In the genomic region with DNA sequence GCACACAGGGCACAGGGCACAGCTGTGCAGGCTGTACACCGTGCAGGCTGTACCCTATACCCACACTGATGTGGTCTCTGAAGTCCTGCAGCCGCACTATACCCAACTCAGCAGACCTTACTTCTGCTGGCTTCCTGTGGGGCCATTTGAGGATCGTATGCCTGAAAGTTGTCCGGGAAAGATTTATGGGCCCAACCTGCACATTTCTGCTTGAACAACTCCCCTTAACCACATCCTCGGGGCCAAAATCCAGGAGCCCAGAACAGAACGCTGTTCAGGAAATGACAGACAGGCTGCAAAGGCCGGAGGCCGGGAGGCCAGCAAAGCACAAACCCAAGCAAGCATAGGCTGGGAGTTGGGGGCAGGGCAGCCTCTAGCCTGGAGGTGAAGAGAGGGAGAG, we compare ENCODE assay signal across 11 mouse cellular contexts. TPM values are rescaled to one million over a fixed set of nuclear protein-coding genes. Genes with fewer than 3 reads are reported as not detected.
DNase-seq lines count a peak whose midpoint lies in the region; ATAC-seq and TF ChIP-seq lines count a peak whose summit lies in the region.
"Had no signal": no experiment of that assay in that cellular context is flagged by ENCODE, and none has a peak within 500 bp of the region (broad histone marks: within the 10 kb centered on the region; RNA-seq: fewer than 3 reads in every experiment).

No protein-coding gene starts in this region.

- H3K9ac ChIP-seq in hindbrain, embryonic 11.5 days (ENCODE audit: low read depth, low read length) = no peak overlapping the region
- H3K9ac ChIP-seq in hindbrain, postnatal 0 days (replicated peaks; ENCODE audit: low read length) = no peak overlapping the region
- H3K9ac ChIP-seq in embryonic facial prominence, embryonic 13.5 days = 0 out of 2 replicates have a peak overlapping the region, but pooled peaks have one; percentile 11
- no peak overlapping the region for H3K9ac ChIP-seq in kidney, embryonic 16.5 days (replicated peaks; ENCODE audit: low read length)
- H3K9ac ChIP-seq in midbrain, embryonic 15.5 days = no peak overlapping the region

- H3K36me3 ChIP-seq in hindbrain, embryonic 11.5 days (ENCODE audit: control insufficient read depth, insufficient read depth, low read length) = no peaks in the 10 kb centered on the region
- no peaks in the 10 kb centered on the region for H3K36me3 ChIP-seq in hindbrain, postnatal 0 days (ENCODE audit: insufficient read depth, low read length)
- H3K36me3 ChIP-seq in embryonic facial prominence, embryonic 13.5 days = no peaks in the 10 kb centered on the region
- H3K36me3 ChIP-seq in kidney, embryonic 16.5 days (ENCODE audit: insufficient read depth, low read length) = no peaks in the 10 kb centered on the region
- no peaks in the 10 kb centered on the region for H3K36me3 ChIP-seq in midbrain, embryonic 15.5 days (replicated peaks)

- no peak for ATAC-seq in hindbrain, embryonic 11.5 days (ENCODE audit: low FRiP score)
- ATAC-seq in hindbrain, postnatal 0 days = no peak
- no peak for ATAC-seq in embryonic facial prominence, embryonic 13.5 days (ENCODE audit: insufficient number of reproducible peaks, insufficient read depth, low FRiP score, low TSS enrichment, low read depth)
- ATAC-seq in kidney, embryonic 16.5 days (ENCODE audit: low FRiP score, low TSS enrichment) = peak; percentile 89
- ATAC-seq in midbrain, embryonic 15.5 days (replicated peaks) = no peak

- H3K27ac ChIP-seq in hindbrain, embryonic 11.5 days (ENCODE audit: low read depth, low read length) = peak overlapping the region; percentile 86
- no peak overlapping the region for H3K27ac ChIP-seq in hindbrain, postnatal 0 days
- H3K27ac ChIP-seq in embryonic facial prominence, embryonic 13.5 days = no peak overlapping the region
- H3K27ac ChIP-seq in kidney, embryonic 16.5 days (ENCODE audit: low read length) = no peak overlapping the region
- peak overlapping the region; percentile 68 for H3K27ac ChIP-seq in midbrain, embryonic 15.5 days

- 38% methylated on average over 8 of the region's 8 CpGs for WGBS in hindbrain, embryonic 11.5 days
- 50% methylated on average over 8 of the region's 8 CpGs for WGBS in hindbrain, postnatal 0 days
- WGBS in embryonic facial prominence, embryonic 13.5 days = 29% methylated on average over 8 of the region's 8 CpGs
- WGBS in kidney, embryonic 16.5 days = 9% methylated on average over 8 of the region's 8 CpGs
- WGBS in midbrain, embryonic 15.5 days = 48% methylated on average over 8 of the region's 8 CpGs

- peaks cover 25% of the 10 kb centered on the region for H3K4me1 ChIP-seq in hindbrain, embryonic 11.5 days (replicated peaks; ENCODE audit: control insufficient read depth, insufficient read depth, low read length)
- peaks cover 17% of the 10 kb centered on the region; the same call in 1 of the 2 replicates for H3K4me1 ChIP-seq in hindbrain, postnatal 0 days (ENCODE audit: insufficient read depth, low read length)
- H3K4me1 ChIP-seq in embryonic facial prominence, embryonic 13.5 days = peaks cover 47% of the 10 kb centered on the region
- peaks cover 27% of the 10 kb centered on the region for H3K4me1 ChIP-seq in kidney, embryonic 16.5 days (ENCODE audit: insufficient read depth, low read length)
- H3K4me1 ChIP-seq in midbrain, embryonic 15.5 days = peaks cover 55% of the 10 kb centered on the region

- peak; percentile 41 for DNase-seq in hindbrain, embryonic 11.5 days (ENCODE audit: low spot score)
- no peak for DNase-seq in hindbrain, postnatal 0 days (ENCODE audit: low spot score)
- no peak for DNase-seq in adipocyte (ENCODE audit: low spot score)
- DNase-seq in layer of hippocampus, adult 11-12 months (ENCODE audit: low spot score) = no peak
- no peak for DNase-seq in right cerebral cortex, adult 2 months (ENCODE audit: low spot score in 2 of 2)
- DNase-seq: cerebellum, postnatal 36 days; lung, adult 18-20 months; right cerebral cortex, postnatal 14 days had no signal

- no peak overlapping the region; the same call in 1 of the 2 replicates for H3K4me2 ChIP-seq in hindbrain, embryonic 11.5 days (replicated peaks; ENCODE audit: low read depth, low read length)
- H3K4me2 ChIP-seq in hindbrain, postnatal 0 days (ENCODE audit: low read depth, low read length) = no peak overlapping the region
- no peak overlapping the region for H3K4me2 ChIP-seq in embryonic facial prominence, embryonic 13.5 days
- H3K4me2 ChIP-seq in kidney, embryonic 16.5 days (replicated peaks; ENCODE audit: low read depth, low read length) = no peak overlapping the region
- no peak overlapping the region for H3K4me2 ChIP-seq in midbrain, embryonic 15.5 days

- no peaks in the 10 kb centered on the region for H3K9me3 ChIP-seq in hindbrain, embryonic 11.5 days (ENCODE audit: control insufficient read depth, low read length)
- no peaks in the 10 kb centered on the region for H3K9me3 ChIP-seq in hindbrain, postnatal 0 days (ENCODE audit: low read length)
- H3K9me3 ChIP-seq in embryonic facial prominence, embryonic 13.5 days = no peaks in the 10 kb centered on the region
- peaks cover 8% of the 10 kb centered on the region; the same call in 1 of the 2 replicates for H3K9me3 ChIP-seq in kidney, embryonic 16.5 days (ENCODE audit: low read length)
- no peaks in the 10 kb centered on the region for H3K9me3 ChIP-seq in midbrain, embryonic 15.5 days

- no peak overlapping the region for H3K4me3 ChIP-seq in hindbrain, embryonic 11.5 days (ENCODE audit: low read depth, low read length)
- H3K4me3 ChIP-seq in hindbrain, postnatal 0 days (ENCODE audit: low read length) = no peak overlapping the region
- no peak overlapping the region for H3K4me3 ChIP-seq in embryonic facial prominence, embryonic 13.5 days
- no peak overlapping the region for H3K4me3 ChIP-seq in kidney, embryonic 16.5 days (ENCODE audit: low read length)
- no peak overlapping the region for H3K4me3 ChIP-seq in midbrain, embryonic 15.5 days

- TF ChIP-seq CTCF in hindbrain, postnatal 0 days (IDR thresholded peaks at IDR 0.05; ENCODE audit: low read depth) = no peak

- H3K27me3 ChIP-seq in hindbrain, embryonic 11.5 days (ENCODE audit: control insufficient read depth, insufficient read depth, low read length) = no peaks in the 10 kb centered on the region
- no peaks in the 10 kb centered on the region for H3K27me3 ChIP-seq in hindbrain, postnatal 0 days (ENCODE audit: insufficient read depth, low read length)
- H3K27me3 ChIP-seq in embryonic facial prominence, embryonic 13.5 days = peaks cover 18% of the 10 kb centered on the region
- no peaks in the 10 kb centered on the region for H3K27me3 ChIP-seq in kidney, embryonic 16.5 days (ENCODE audit: insufficient read depth, low read length)
- H3K27me3 ChIP-seq in midbrain, embryonic 15.5 days (replicated peaks) = no peaks in the 10 kb centered on the region

RNA-seq across cellular contexts. Expression of gene Rplp1, which starts 41.0 kb away (rescaled TPM):
- 1,024 and 1,073 TPM in 2 replicates for polyA plus RNA-seq in hindbrain, embryonic 11.5 days (2014; fragmentation: Nextera tagmentation; extraction: Ambion mirVana)
- 2,832 and 4,239 TPM in 2 replicates for total RNA-seq in hindbrain, postnatal 0 days (2014; rRNA removed)
- polyA plus RNA-seq in hindbrain, postnatal 0 days (2015; fragmentation: Nextera tagmentation; extraction: Ambion mirVana) = 1,070 and 1,080 TPM in 2 replicates
- polyA plus RNA-seq in embryonic facial prominence, embryonic 13.5 days (2015; fragmentation: Nextera tagmentation; extraction: Ambion mirVana) = 1,553 and 1,557 TPM in 2 replicates
- polyA plus RNA-seq in kidney, embryonic 16.5 days (2015; fragmentation: Nextera tagmentation; extraction: Ambion mirVana) = 1,273 and 1,285 TPM in 2 replicates
- polyA plus RNA-seq in midbrain, embryonic 15.5 days (2015; fragmentation: Nextera tagmentation; extraction: Ambion mirVana) = 856 and 860 TPM in 2 replicates

Comparison
In these comparisons a context has a peak if more than half of its experiments do, and no peak if none do; other contexts are left out.
1. H3K27ac ChIP-seq: peak in hindbrain, embryonic 11.5 days (single experiment) and midbrain, embryonic 15.5 days (single experiment); none in hindbrain, postnatal 0 days (single experiment), embryonic facial prominence, embryonic 13.5 days (single experiment) and kidney, embryonic 16.5 days (single experiment).